Mouse (Mus musculus) cerebellum, adult 2 months (tissue): ENCODE measurements around the gene Zfp280c. TPM values are rescaled to one million over a fixed set of nuclear protein-coding genes. Genes with fewer than 3 reads are reported as not detected.

Experiments
- DNase-seq, 2 experiments: peaks; one replicate each; pipeline ENCODE4 v3.0.0; 2021
- H3K27ac ChIP-seq: fragments of 200-500 bp; 2 replicates; pipeline ENCODE4 v1.5.1; 2012; ENCODE audit warnings: low read length, control low read depth, inconsistent platforms; ENCODE audit not compliant: insufficient read depth
- H3K27me3 ChIP-seq: fragments of 200-500 bp; 2 replicates; pipeline ENCODE4 v1.6.1; 2012; ENCODE audit warnings: inconsistent platforms, mild to moderate bottlenecking, low read length, moderate library complexity; ENCODE audit not compliant: control insufficient read depth, insufficient read depth
- H3K4me1 ChIP-seq: fragments of 200-500 bp; 2 replicates; pipeline ENCODE4 v1.6.1; 2011; ENCODE audit warnings: low read length; ENCODE audit not compliant: control insufficient read depth, insufficient read depth
- H3K4me3 ChIP-seq: fragments of 200-500 bp; replicated peaks from 2 replicates; pipeline ENCODE3; 2011; ENCODE audit warnings: mild to moderate bottlenecking, low read depth, low read length, control low read depth; ENCODE audit not compliant: insufficient read depth
- CTCF ChIP-seq: fragments of 200-500 bp; IDR thresholded peaks from 2 replicates; pipeline ENCODE4 v1.5.1; 2011; ENCODE audit warnings: low read depth, mild to moderate bottlenecking, control low read depth, low read length, moderate library complexity, borderline replicate concordance; ENCODE audit not compliant: insufficient read depth
- POLR2A ChIP-seq: fragments of 200-500 bp; IDR thresholded peaks from 2 replicates; pipeline ENCODE4 v1.6.1; 2011; ENCODE audit warnings: low read length, control low read depth, borderline replicate concordance; ENCODE audit not compliant: insufficient read depth
- WGBS: fragments of 180-500 bp; shearing (Covaris S2); methylation state at CpG from one replicate; pipeline ENCODE4 v1.1.7; 2018; 5-methylcytosine and 5-hydroxymethylcytosine counted together
- polyA plus RNA-seq: library from polyadenylated mRNA; depleted of rRNA; stranded (reverse); fragments of >200 nt; gene quantifications from 2 replicates; pipeline ENCODE4 v1.2.3, GENCODE M21; 2012

Gene Zfp280c
- polyA plus RNA-seq, 1 experiment: 26.6 TPM

DNA sequence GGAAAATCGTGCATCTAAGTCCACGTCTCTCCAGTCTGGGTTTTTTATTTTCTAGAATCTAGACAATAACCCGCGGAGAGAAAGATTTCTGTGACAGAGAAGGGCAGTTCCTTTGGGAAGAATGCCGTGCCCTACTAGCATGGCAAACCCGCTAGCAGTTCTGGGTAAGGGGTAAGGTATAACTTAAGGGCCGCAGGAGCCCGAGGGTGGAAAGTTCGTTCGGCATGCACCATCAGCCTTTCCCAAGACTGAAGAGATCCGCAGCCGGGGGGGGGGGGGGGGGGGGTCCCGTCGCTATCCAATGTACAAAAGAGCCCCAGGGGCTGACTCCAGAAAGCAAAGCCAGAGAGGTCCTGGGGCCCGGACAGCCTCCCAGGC is 594 bp downstream of the Zfp280c start:
- Histone ChIP-seq H3K4me1 (no peaks in the 10 kb centered on the region), H3K4me3 (peak overlapping the region; percentile 91), H3K27ac (no peak overlapping the region), H3K27me3 (no peaks in the 10 kb centered on the region)
- DNase-seq: no peak
- no peak for TF ChIP-seq POLR2A
- TF ChIP-seq CTCF: no peak
- 13% methylated on average over 10 of the region's 15 CpGs for WGBS

DNA sequence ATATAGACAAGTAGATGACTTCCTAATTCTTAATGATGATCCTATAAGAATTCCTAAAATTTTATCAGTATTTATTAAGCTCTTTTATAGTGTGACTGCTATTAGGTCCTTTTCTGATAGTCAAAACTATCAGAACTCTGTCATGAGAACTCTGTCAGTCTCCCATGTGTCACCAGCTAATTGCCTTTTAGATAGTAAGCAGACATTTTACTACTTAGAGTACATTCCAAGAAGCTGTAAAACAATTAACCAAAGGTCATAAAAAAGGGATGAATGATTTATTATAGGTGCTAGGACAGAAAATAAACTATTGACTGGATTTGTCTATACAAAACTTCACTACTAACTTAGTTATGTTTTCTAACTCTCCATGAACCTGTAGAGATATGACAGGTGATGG is 11.0 kb downstream of the Zfp280c start:
- no peaks in the 10 kb centered on the region for H3K4me1 ChIP-seq
- DNase-seq: no peak
- H3K27me3 ChIP-seq: no peaks in the 10 kb centered on the region
- H3K4me3 ChIP-seq: no peak overlapping the region
- H3K27ac ChIP-seq: no peak overlapping the region
- TF ChIP-seq POLR2A: no peak
- TF ChIP-seq CTCF: no peak

DNA sequence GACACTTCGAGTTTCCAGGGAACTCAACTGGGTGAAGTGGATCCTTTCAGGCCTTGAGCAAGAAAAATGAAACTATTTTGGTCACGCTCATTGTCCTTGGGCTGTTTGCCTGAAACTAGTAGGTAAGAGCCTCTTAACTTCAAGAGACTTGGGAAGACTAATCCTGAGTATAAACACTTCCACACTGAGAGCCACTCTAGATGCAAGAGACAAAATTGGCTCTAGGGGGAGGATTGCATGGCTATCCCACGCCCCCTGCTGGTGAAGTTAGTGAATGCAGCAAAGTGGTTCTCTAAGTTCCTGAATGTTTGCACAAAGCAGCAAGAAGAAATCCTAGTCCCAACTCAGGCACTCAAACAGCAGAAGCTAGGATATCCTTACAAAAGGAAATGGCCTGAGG is 62.1 kb downstream of the Zfp280c start:
- TF ChIP-seq POLR2A: no peak
- TF ChIP-seq CTCF: peak; percentile 78
- no peaks in the 10 kb centered on the region for H3K27me3 ChIP-seq
- no peaks in the 10 kb centered on the region for H3K4me1 ChIP-seq
- H3K4me3 ChIP-seq: no peak overlapping the region
- 7% methylated on average over 3 of the region's 3 CpGs for WGBS
- peak; percentile 60 to 78 for DNase-seq
- no peak overlapping the region for H3K27ac ChIP-seq

DNA sequence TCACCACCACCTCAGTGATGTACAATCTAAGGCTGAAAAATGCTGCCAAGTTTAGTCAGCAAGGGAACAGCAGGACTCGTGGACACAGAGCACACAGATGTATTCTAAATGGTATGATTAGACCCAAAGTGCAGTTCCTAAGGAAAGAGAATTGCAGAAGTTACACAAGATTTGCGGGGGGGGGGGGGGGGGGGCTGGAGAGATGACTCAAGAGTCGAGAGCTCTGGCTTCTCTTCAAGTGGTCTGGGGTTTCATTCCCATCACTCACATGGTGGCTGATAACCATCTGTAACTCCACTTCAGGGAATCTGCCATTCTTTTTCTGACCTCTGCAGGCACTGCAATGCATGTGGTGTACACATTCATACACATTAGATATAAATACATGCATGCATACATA is 67.9 kb downstream of the Zfp280c start:
- Histone ChIP-seq H3K27me3 (no peaks in the 10 kb centered on the region), H3K4me1 (peaks cover 4% of the 10 kb centered on the region), H3K27ac (no peak overlapping the region), H3K4me3 (no peak overlapping the region)
- DNase-seq: no peak
- WGBS: 10% methylated on average over 1 of the region's 3 CpGs
- TF ChIP-seq CTCF (no peak), POLR2A (no peak)

DNA sequence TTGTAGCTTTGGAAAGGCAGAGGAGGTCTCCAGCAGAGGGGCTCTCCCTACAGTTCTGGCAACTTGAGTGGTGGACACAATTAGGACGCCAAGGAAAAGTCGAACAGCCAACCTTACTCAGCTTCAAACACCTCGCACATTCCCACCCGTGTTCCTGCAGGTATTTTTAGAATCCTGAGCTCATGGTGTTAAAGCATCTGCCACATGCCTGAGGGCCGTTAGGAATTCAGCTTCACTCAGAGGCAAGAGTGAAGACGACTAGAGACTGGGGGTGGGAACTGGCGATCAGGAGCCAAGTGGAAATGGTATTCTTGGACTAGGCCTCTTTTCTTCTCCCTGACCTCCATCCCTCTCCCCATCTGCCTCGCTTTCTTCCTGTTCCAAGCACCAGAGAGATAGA is 68.4 kb downstream of the Zfp280c start:
- Histone ChIP-seq H3K4me3 (no peak overlapping the region), H3K27ac (peak overlapping the region; percentile 84), H3K4me1 (peaks cover 4% of the 10 kb centered on the region), H3K27me3 (no peaks in the 10 kb centered on the region)
- TF ChIP-seq POLR2A (no peak), CTCF (no peak)
- peak; percentile 39 to 65 for DNase-seq
- 17% methylated on average over 8 of the region's 8 CpGs for WGBS

DNA sequence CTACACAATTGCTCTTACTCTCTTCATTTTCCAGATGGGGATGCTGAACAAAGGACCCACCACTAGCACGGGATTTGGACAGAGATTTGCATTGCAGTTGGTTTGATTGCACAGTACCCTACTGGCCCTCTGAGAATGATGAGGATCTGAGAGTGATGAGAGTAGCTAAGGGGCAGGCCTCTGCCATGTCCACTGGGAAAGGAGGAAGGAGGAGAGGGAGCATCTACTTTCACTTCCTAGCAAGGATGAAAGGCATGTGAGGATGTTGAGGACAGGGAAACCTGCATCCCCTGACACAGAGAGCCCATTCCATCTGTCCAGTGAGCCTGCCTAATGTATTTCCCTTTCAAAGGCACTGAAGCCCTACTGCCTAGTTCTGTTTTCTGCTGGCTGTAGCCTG is 69.0 kb downstream of the Zfp280c start:
- WGBS: 36% methylated on average over 1 of the region's 1 CpGs
- DNase-seq: no peak
- H3K27ac ChIP-seq: peak overlapping the region; percentile 84
- no peak overlapping the region for H3K4me3 ChIP-seq
- TF ChIP-seq CTCF (no peak), POLR2A (no peak)
- no peaks in the 10 kb centered on the region for H3K27me3 ChIP-seq
- H3K4me1 ChIP-seq: peaks cover 4% of the 10 kb centered on the region

DNA sequence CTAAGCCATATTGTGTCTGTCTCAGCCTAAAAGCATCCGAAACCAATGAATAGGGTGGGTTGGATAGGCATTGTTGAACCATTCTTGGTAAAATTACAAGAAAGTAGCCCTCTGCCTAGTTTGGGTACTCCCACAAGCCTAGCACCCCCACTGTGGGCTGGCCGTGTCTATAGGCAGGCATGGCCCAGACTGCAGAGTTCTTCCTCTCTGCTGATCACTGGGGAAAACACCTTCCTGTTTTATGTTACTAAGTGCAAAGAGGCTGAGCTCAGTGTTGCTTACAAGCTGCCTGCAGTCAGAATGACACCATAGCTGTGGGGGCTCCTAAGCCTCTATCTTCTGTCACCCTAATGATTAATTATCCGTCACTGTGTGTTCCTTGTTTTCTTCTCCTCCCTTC is 70.8 kb downstream of the Zfp280c start:
- H3K4me3 ChIP-seq: no peak overlapping the region

DNA sequence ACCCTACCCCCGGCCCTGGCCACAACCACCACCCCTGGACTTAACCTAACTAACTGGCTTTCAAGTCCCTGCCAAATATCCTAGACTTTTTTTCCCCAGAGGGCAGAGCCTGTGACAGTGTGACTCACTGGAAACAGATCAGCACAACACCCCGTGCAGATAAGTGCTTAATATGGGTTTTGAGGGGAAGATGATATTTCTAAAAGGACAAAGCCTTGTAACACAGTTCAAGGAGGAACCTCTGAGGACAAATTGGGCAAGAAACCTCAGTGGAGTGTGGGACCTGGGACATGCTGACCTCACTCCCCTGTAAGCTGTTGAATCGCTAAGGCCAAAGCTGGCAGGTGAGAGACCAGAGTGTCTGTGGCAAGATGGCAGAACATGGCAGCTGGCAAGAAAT is 72.7 kb downstream of the Zfp280c start:
- H3K27me3 ChIP-seq: no peaks in the 10 kb centered on the region
- H3K4me3 ChIP-seq: no peak overlapping the region
- no peak for DNase-seq
- 42% methylated on average over 3 of the region's 3 CpGs for WGBS
- no peak overlapping the region for H3K27ac ChIP-seq
- H3K4me1 ChIP-seq: peaks cover 4% of the 10 kb centered on the region
- TF ChIP-seq CTCF (no peak), POLR2A (no peak)

More for the DNA sequence above, 70.8 kb downstream of the Zfp280c start:
- TF ChIP-seq POLR2A (no peak), CTCF (no peak)
- H3K27ac ChIP-seq: no peak overlapping the region
- no peaks in the 10 kb centered on the region for H3K27me3 ChIP-seq
- peaks cover 4% of the 10 kb centered on the region for H3K4me1 ChIP-seq
- no peak for DNase-seq
- 54% methylated on average over 3 of the region's 3 CpGs for WGBS

DNA sequence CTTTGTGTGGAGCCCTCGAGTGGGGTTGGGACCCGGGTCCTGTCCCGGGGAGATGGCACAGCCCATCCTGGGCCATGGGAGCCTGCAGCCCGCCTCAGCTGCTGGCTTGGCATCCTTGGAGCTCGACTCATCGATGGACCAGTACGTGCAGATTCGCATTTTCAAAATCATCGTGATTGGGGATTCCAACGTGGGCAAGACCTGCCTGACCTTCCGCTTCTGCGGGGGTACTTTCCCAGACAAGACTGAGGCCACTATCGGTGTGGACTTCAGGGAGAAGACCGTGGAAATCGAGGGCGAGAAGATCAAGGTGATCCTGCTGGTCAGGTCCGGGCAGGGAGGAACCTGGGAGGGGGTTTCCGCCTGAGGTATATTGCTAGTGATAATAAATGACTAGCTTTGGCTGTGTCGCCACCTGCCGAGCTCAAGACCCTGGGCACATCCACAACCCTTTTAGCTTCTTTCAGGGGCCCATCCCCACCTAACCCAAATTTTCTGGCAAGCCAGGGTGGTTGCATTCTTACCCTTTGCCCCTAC is 74.7 kb downstream of the Zfp280c start:
- TF ChIP-seq CTCF (no peak), POLR2A (no peak)
- Histone ChIP-seq H3K4me1 (no peaks in the 10 kb centered on the region), H3K27me3 (no peaks in the 10 kb centered on the region), H3K4me3 (peak overlapping the region; percentile 70), H3K27ac (peak overlapping the region; percentile 49)
- 8% methylated on average over 20 of the region's 20 CpGs for WGBS
- peak; percentile 27 to 61 for DNase-seq
